Mouse (Mus musculus): ENCODE data around the gene Fam133b. TPM values are rescaled to one million over a fixed set of nuclear protein-coding genes. Genes with fewer than 3 reads are reported as not detected.
A peak's percentile ranks its signal among the peaks of the same experiment; 100 is the strongest.

Gene Fam133b
- 10 to 100 TPM; 44.0 to 47.3 TPM for total RNA-seq (2021)
- long read RNA-seq, experiment 1, transcript Fam133b-201 (11 exons, 1,491 nt): major isoform, 21 of 28 reads
- long read RNA-seq, experiment 1, partial matches to known transcripts: 3 of 28 reads
- long read RNA-seq, experiment 1, other reads (novel, unspliced or antisense): 1 of 28 reads
- long read RNA-seq, experiment 2, transcript Fam133b-201 (11 exons, 1,491 nt): major isoform, 28 of 42 reads
- long read RNA-seq, experiment 2, transcript Fam133b-203 (10 exons, 1,961 nt): minor isoform, 6 of 42 reads
- long read RNA-seq, experiment 2, partial matches to known transcripts: 2 of 42 reads
- long read RNA-seq, experiment 2, other reads (novel, unspliced or antisense): 4 of 42 reads

GRCm38 (mm10) chr5:3543629-3544479, at the start of gene Fam133b:
TSS of gene Fam133b (plus strand) at chr5:3543833.
- Histone ChIP-seq H3K4me3 (peak within 1 kb of the TSS; percentile 69), H3K27ac (peak within 1 kb of the TSS; percentile 95)
- DNase-seq (ENCODE audit: low spot score in 2 of 2): peak; percentile 94 to 99
- peak; percentile 99 for TF ChIP-seq CTCF (conservative IDR thresholded peaks at IDR 0.05)

- no peak for DNase-seq (ENCODE audit: low spot score in 2 of 2)
- Histone ChIP-seq H3K4me3 (no peak overlapping the region), H3K27ac (no peak overlapping the region)
- TF ChIP-seq CTCF (conservative IDR thresholded peaks at IDR 0.05): no peak
These were observed 49.7 kb upstream of the Fam133b start for GRCm38 (mm10) chr5:3493968-3494367.

GRCm38 (mm10) chr5:3494452-3495187, 49.0 kb upstream of the Fam133b start:
- no peak overlapping the region for H3K27ac ChIP-seq
- TF ChIP-seq CTCF (conservative IDR thresholded peaks at IDR 0.05): no peak
- H3K4me3 ChIP-seq: no peak overlapping the region

GRCm38 (mm10) chr5:3497505-3497925, 46.1 kb upstream of the Fam133b start:
- no peak for DNase-seq (ENCODE audit: low spot score in 2 of 2)
- Histone ChIP-seq H3K27ac (no peak overlapping the region), H3K4me3 (no peak overlapping the region)
- TF ChIP-seq CTCF (conservative IDR thresholded peaks at IDR 0.05): no peak

More at GRCm38 (mm10) chr5:3494452-3495187, 49.0 kb upstream of the Fam133b start:
- no peak for DNase-seq (ENCODE audit: low spot score in 2 of 2)

- no peak overlapping the region for H3K27ac ChIP-seq
- DNase-seq (ENCODE audit: low spot score in 2 of 2): no peak
- H3K4me3 ChIP-seq: no peak overlapping the region
- TF ChIP-seq CTCF (conservative IDR thresholded peaks at IDR 0.05): no peak
These were observed 43.3 kb upstream of the Fam133b start for GRCm38 (mm10) chr5:3500298-3500697.

- Histone ChIP-seq H3K4me3 (no peak overlapping the region), H3K27ac (no peak overlapping the region)
- TF ChIP-seq CTCF (conservative IDR thresholded peaks at IDR 0.05): no peak
- no peak for DNase-seq (ENCODE audit: low spot score in 2 of 2)
These were observed 42.6 kb upstream of the Fam133b start for GRCm38 (mm10) chr5:3500957-3501563.

- no peak for TF ChIP-seq CTCF (conservative IDR thresholded peaks at IDR 0.05)
- H3K4me3 ChIP-seq: no peak overlapping the region
- no peak overlapping the region for H3K27ac ChIP-seq
- DNase-seq (ENCODE audit: low spot score in 2 of 2): no peak
These were observed 42.0 kb upstream of the Fam133b start for GRCm38 (mm10) chr5:3501564-3502001.

- Histone ChIP-seq H3K27ac (no peak overlapping the region; the same call in 1 of the 2 replicates), H3K4me3 (no peak overlapping the region)
- no peak for DNase-seq (ENCODE audit: low spot score in 2 of 2)
- TF ChIP-seq CTCF (conservative IDR thresholded peaks at IDR 0.05): no peak
These were observed 40.9 kb upstream of the Fam133b start for GRCm38 (mm10) chr5:3502610-3503350.

GRCm38 (mm10) chr5:3503373-3503772, 40.3 kb upstream of the Fam133b start:
- DNase-seq (ENCODE audit: low spot score in 2 of 2): no peak
- TF ChIP-seq CTCF (conservative IDR thresholded peaks at IDR 0.05): no peak
- no peak overlapping the region for H3K4me3 ChIP-seq
- no peak overlapping the region for H3K27ac ChIP-seq

- no peak overlapping the region for H3K4me3 ChIP-seq
- no peak overlapping the region for H3K27ac ChIP-seq
- TF ChIP-seq CTCF (conservative IDR thresholded peaks at IDR 0.05): no peak
- no peak for DNase-seq (ENCODE audit: low spot score in 2 of 2)
These were observed 39.8 kb upstream of the Fam133b start for GRCm38 (mm10) chr5:3503836-3504323.

- no peak for TF ChIP-seq CTCF (conservative IDR thresholded peaks at IDR 0.05)
- DNase-seq (ENCODE audit: low spot score in 2 of 2): no peak
- H3K4me3 ChIP-seq: no peak overlapping the region
- no peak overlapping the region for H3K27ac ChIP-seq
These were observed 39.2 kb upstream of the Fam133b start for GRCm38 (mm10) chr5:3504453-3504852.

Measured in layer of hippocampus, adult 2 months (tissue).